Mouse (Mus musculus) MEL (cell line): Measurements from ENCODE around the gene Omg.

ENCODE experiments used
- CHD1 ChIP-seq: IDR thresholded peaks from 2 replicates; pipeline ENCODE4 v1.6.1; 2012; ENCODE audit warnings: low read depth, mild to moderate bottlenecking, inconsistent platforms, low read length, improper control_type of control experiment
- CHD2 ChIP-seq: IDR thresholded peaks from 2 replicates; pipeline ENCODE4 v1.6.1; 2011; ENCODE audit warnings: low read length, improper control_type of control experiment
- CTCF ChIP-seq, 3 experiments: IDR thresholded peaks in 2 of 3; conservative IDR thresholded peaks in 1 of 3; 2 replicates each; pipeline ENCODE4 v1.5.1; 2011 to 2012; ENCODE audit warnings: low read length in 3 of 3, low read depth in 2 of 3, mild to moderate bottlenecking in 2 of 3, improper control_type of control experiment in 1 of 3, inconsistent platforms in 1 of 3, mixed read lengths in 1 of 3, moderate library complexity in 1 of 3; ENCODE audit not compliant: control insufficient read depth in 1 of 3, insufficient read depth in 1 of 3, poor library complexity in 1 of 3, severe bottlenecking in 1 of 3
- E2F4 ChIP-seq: IDR thresholded peaks from 2 replicates; pipeline ENCODE4 v1.6.1; 2011; ENCODE audit warnings: low read depth, low read length, improper control_type of control experiment, borderline replicate concordance
- JUND ChIP-seq: IDR thresholded peaks from 2 replicates; pipeline ENCODE4 v1.6.1; 2011; ENCODE audit warnings: low read depth, mild to moderate bottlenecking, improper control_type of control experiment, low read length
- MAFK ChIP-seq: IDR thresholded peaks from 2 replicates; pipeline ENCODE4 v1.6.1; 2011; ENCODE audit warnings: low read depth, mild to moderate bottlenecking, low read length, improper control_type of control experiment, borderline replicate concordance
- MAX ChIP-seq: IDR thresholded peaks from 2 replicates; pipeline ENCODE4 v1.6.1; 2011; ENCODE audit warnings: low read length, improper control_type of control experiment
- NELFE ChIP-seq: IDR thresholded peaks from 2 replicates; pipeline ENCODE4 v1.6.1; 2011; ENCODE audit warnings: low read depth, low read length, improper control_type of control experiment
- POLR2A ChIP-seq, 2 experiments: IDR thresholded peaks; 2 replicates each; pipeline ENCODE4 v1.6.1; 2011 to 2012; ENCODE audit warnings: low read length in 2 of 2, mild to moderate bottlenecking in 2 of 2, control low read depth in 1 of 2, improper control_type of control experiment in 1 of 2, low read depth in 1 of 2, moderate library complexity in 1 of 2; ENCODE audit not compliant: control insufficient read depth in 1 of 2, insufficient read depth in 1 of 2, poor library complexity in 1 of 2
- POLR2AphosphoS2 ChIP-seq: IDR thresholded peaks from 2 replicates; pipeline ENCODE4 v1.6.1; 2011; ENCODE audit warnings: low read length, improper control_type of control experiment
- POLR2AphosphoS5 ChIP-seq: IDR thresholded peaks from 2 replicates; pipeline ENCODE4 v1.6.1; 2012; ENCODE audit warnings: low read depth, borderline replicate concordance, mild to moderate bottlenecking, inconsistent platforms, low read length, moderate library complexity, mixed read lengths
- TCF12 ChIP-seq: IDR thresholded peaks from 2 replicates; pipeline ENCODE4 v1.6.1; 2014; ENCODE audit warnings: low read depth, mild to moderate bottlenecking, inconsistent platforms, low read length, improper control_type of control experiment, moderate library complexity
- ZC3H11A ChIP-seq: IDR thresholded peaks from 2 replicates; pipeline ENCODE4 v1.6.1; 2012; ENCODE audit warnings: low read depth, mild to moderate bottlenecking, inconsistent platforms, low read length, improper control_type of control experiment

GRCm38 (mm10) chr11:79515331-79515730 lies 11.4 kb upstream of the Omg start:
- TF ChIP-seq CTCF (IDR thresholded peaks at IDR 0.05 in 2 of 3, conservative IDR thresholded peaks at IDR 0.05 in 1 of 3; ENCODE audit: control insufficient read depth in 1 of 3, insufficient read depth in 1 of 3, low read depth in 2 of 3, low read length in 3 of 3, poor library complexity in 1 of 3, severe bottlenecking in 1 of 3) = no peak
- no peak; a peak in 1 of 4 replicates for TF ChIP-seq POLR2A (IDR thresholded peaks at IDR 0.05; ENCODE audit: control insufficient read depth in 1 of 2, insufficient read depth in 1 of 2, low read depth in 1 of 2, low read length in 2 of 2, poor library complexity in 1 of 2)
- no peak for TF ChIP-seq POLR2AphosphoS2
- no peak for TF ChIP-seq MAX
- no peak for TF ChIP-seq CHD2
- TF ChIP-seq TCF12 = no peak
- TF ChIP-seq E2F4 = no peak
- no peak for TF ChIP-seq CHD1
- no peak for TF ChIP-seq JUND
- TF ChIP-seq NELFE = no peak
- no peak for TF ChIP-seq POLR2AphosphoS5
- TF ChIP-seq MAFK = no peak
- TF ChIP-seq ZC3H11A = no peak
